Mouse (Mus musculus) spleen, adult 2 months (tissue): ENCODE data around the gene Ccdc92b.

ENCODE experiments used
- CTCF ChIP-seq: fragments of 200-500 bp; IDR thresholded peaks from 2 replicates; pipeline ENCODE4 v1.5.1; 2011; ENCODE audit warnings: mild to moderate bottlenecking, inconsistent platforms; ENCODE audit not compliant: insufficient read depth, insufficient read length, insufficient replicate concordance; ENCODE audit errors: extremely low read depth
- POLR2A ChIP-seq: fragments of 200-500 bp; IDR thresholded peaks from 2 replicates; pipeline ENCODE4 v1.6.1; 2011; ENCODE audit warnings: low read depth, low read length, inconsistent platforms

GRCm38 (mm10) chr11:74631880-74632789, 12.7 kb downstream of the Ccdc92b start:
- TF ChIP-seq CTCF (no peak), POLR2A (no peak)
